Mouse (Mus musculus) heart, adult 11 months (tissue): ENCODE measurements around the gene D8Ertd738e.

ENCODE experiments used
- DNase-seq: peaks from one replicate; pipeline ENCODE4 v3.0.0; 2022

Gene D8Ertd738e

GRCm38 (mm10) chr8:84236410-84236997 lies 13.0 kb downstream of the D8Ertd738e start:
- DNase-seq = peak; percentile 97

GRCm38 (mm10) chr8:84235746-84236409 lies 13.6 kb downstream of the D8Ertd738e start:
- DNase-seq = peak; percentile 94

- DNase-seq = no peak
These were observed 16.5 kb downstream of the D8Ertd738e start for GRCm38 (mm10) chr8:84233055-84233454.

GRCm38 (mm10) chr8:84230735-84231134 lies 18.8 kb downstream of the D8Ertd738e start:
- peak; percentile 89 for DNase-seq

GRCm38 (mm10) chr8:84223322-84224029 lies 26.0 kb downstream of the D8Ertd738e start:
- DNase-seq = no peak

GRCm38 (mm10) chr8:84222566-84223165 lies 26.9 kb downstream of the D8Ertd738e start:
- DNase-seq = peak; percentile 96

- DNase-seq = peak; percentile 96
These were observed 29.4 kb downstream of the D8Ertd738e start for GRCm38 (mm10) chr8:84220105-84220504.

GRCm38 (mm10) chr8:84218143-84218542 lies 31.4 kb downstream of the D8Ertd738e start:
- DNase-seq = peak; percentile 96

GRCm38 (mm10) chr8:84217206-84217605 lies 32.3 kb downstream of the D8Ertd738e start:
- no peak for DNase-seq

GRCm38 (mm10) chr8:84213277-84213676 lies 36.2 kb downstream of the D8Ertd738e start:
- peak; percentile 82 for DNase-seq

- peak; percentile 94 for DNase-seq
These were observed 37.5 kb downstream of the D8Ertd738e start for GRCm38 (mm10) chr8:84211881-84212563.

GRCm38 (mm10) chr8:84211202-84211601 lies 38.3 kb downstream of the D8Ertd738e start:
- DNase-seq = peak; percentile 95

- DNase-seq = peak; percentile 96
These were observed 39.2 kb downstream of the D8Ertd738e start for GRCm38 (mm10) chr8:84210167-84210791.

- DNase-seq = peak; percentile 93
These were observed 40.8 kb downstream of the D8Ertd738e start for GRCm38 (mm10) chr8:84208381-84209380.

- peak; percentile 99 for DNase-seq
These were observed 41.7 kb downstream of the D8Ertd738e start for GRCm38 (mm10) chr8:84207811-84208210.

GRCm38 (mm10) chr8:84206666-84207065 lies 42.9 kb downstream of the D8Ertd738e start:
- peak; percentile 87 for DNase-seq

- DNase-seq = peak; percentile 90
These were observed 44.4 kb downstream of the D8Ertd738e start for GRCm38 (mm10) chr8:84205073-84205472.

GRCm38 (mm10) chr8:84203975-84204772 lies 45.3 kb downstream of the D8Ertd738e start:
- DNase-seq = peak; percentile 100

GRCm38 (mm10) chr8:84202938-84203917 lies 46.3 kb downstream of the D8Ertd738e start:
- peak; percentile 100 for DNase-seq
